Mouse (Mus musculus) erythroblast, embryonic 14.5 days (primary cell): Measurements from ENCODE around the gene Utp20. TPM values are rescaled to one million over a fixed set of nuclear protein-coding genes. Genes with fewer than 3 reads are reported as not detected.

ENCODE experiments used
- H3K27me3 ChIP-seq: 2 replicates; pipeline ENCODE4 v1.6.1; 2012; ENCODE audit warnings: inconsistent platforms; ENCODE audit not compliant: control insufficient read depth
- H3K36me3 ChIP-seq: 2 replicates; pipeline ENCODE4 v1.6.1; 2012; ENCODE audit warnings: mild to moderate bottlenecking, inconsistent platforms; ENCODE audit not compliant: control insufficient read depth
- H3K4me1 ChIP-seq: 2 replicates; pipeline ENCODE4 v1.6.1; 2012; ENCODE audit warnings: inconsistent platforms; ENCODE audit not compliant: control insufficient read depth
- H3K4me3 ChIP-seq: replicated peaks from 2 replicates; pipeline ENCODE3; 2012; ENCODE audit warnings: moderate library complexity, mild to moderate bottlenecking, inconsistent platforms
- H3K9me3 ChIP-seq: 2 replicates; pipeline ENCODE4 v1.6.1; 2012; ENCODE audit warnings: low read length, inconsistent platforms, mixed read lengths; ENCODE audit not compliant: control insufficient read depth
- GATA1 ChIP-seq: IDR thresholded peaks from 2 replicates; pipeline ENCODE4 v1.6.1; 2012; ENCODE audit warnings: low read length, inconsistent platforms, mixed read lengths
- TAL1 ChIP-seq: IDR thresholded peaks from 3 replicates; pipeline ENCODE4 v1.6.1; 2012; ENCODE audit warnings: low read length, inconsistent platforms, mixed read lengths
- polyA plus RNA-seq: library from polyadenylated mRNA; stranded (reverse); fragments of >175 nt; gene quantifications from 2 replicates; pipeline ENCODE4 v1.2.3, GENCODE M21; 2012

Gene Utp20
- polyA plus RNA-seq, 1 experiment: 0.24 TPM

GRCm38 (mm10) chr10:88712359-88712758 is 114.2 kb downstream of the Utp20 start:
- Histone ChIP-seq H3K27me3 (no peaks in the 10 kb centered on the region), H3K4me1 (no peaks in the 10 kb centered on the region), H3K36me3 (no peaks in the 10 kb centered on the region)

GRCm38 (mm10) chr10:88708671-88709523 is 117.7 kb downstream of the Utp20 start:
- no peaks in the 10 kb centered on the region for H3K27me3 ChIP-seq
- H3K4me1 ChIP-seq: no peaks in the 10 kb centered on the region
- no peak for TF ChIP-seq TAL1
- TF ChIP-seq GATA1: no peak
- H3K4me3 ChIP-seq: no peak overlapping the region
- H3K9me3 ChIP-seq: peaks cover 13% of the 10 kb centered on the region
- no peaks in the 10 kb centered on the region for H3K36me3 ChIP-seq

More at GRCm38 (mm10) chr10:88712359-88712758, 114.2 kb downstream of the Utp20 start:
- no peak for TF ChIP-seq GATA1
- no peak for TF ChIP-seq TAL1
- Histone ChIP-seq H3K9me3 (no peaks in the 10 kb centered on the region), H3K4me3 (no peak overlapping the region)

DNA sequence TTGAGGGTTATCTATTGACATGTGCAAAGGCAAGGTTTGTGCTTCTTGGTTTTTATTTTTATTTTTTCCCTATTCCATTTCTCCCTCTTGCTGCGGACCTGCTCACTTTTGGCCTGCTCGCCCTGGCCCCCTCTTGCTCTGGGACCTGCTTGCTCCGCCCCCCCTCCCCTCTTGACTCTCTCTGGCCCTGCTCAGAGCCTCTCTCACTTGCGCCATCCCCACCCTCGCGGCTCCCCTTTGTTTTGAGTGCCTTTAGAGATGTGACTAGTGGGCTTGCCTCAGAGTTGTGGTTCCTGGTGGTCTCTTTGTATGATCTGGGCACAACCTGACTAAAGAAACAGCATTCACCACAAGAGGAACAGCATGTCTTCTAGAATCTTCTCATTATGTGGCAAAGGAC is 125.7 kb downstream of the Utp20 start:
- no peaks in the 10 kb centered on the region for H3K36me3 ChIP-seq
- H3K27me3 ChIP-seq: no peaks in the 10 kb centered on the region
- H3K4me3 ChIP-seq: no peak overlapping the region
- no peaks in the 10 kb centered on the region for H3K4me1 ChIP-seq
- TF ChIP-seq GATA1 (no peak), TAL1 (no peak)
- H3K9me3 ChIP-seq: peaks cover 25% of the 10 kb centered on the region

Other genes with a start within 250 kb of the Utp20 start
- not detected in 2 replicates for gene Mybpc1, start 221.7 kb downstream of the Utp20 start, polyA plus RNA-seq
- 0.02 and 0.08 TPM in 2 replicates for gene Spic, start 141.8 kb downstream of the Utp20 start, polyA plus RNA-seq
- 0.37 and 0.85 TPM in 2 replicates for gene Arl1, start 95.9 kb downstream of the Utp20 start, polyA plus RNA-seq
- gene Slc5a8, start 59.2 kb upstream of the Utp20 start, polyA plus RNA-seq: not detected in 2 replicates